Mouse (Mus musculus): ENCODE data around the gene Mug2. TPM values are rescaled to one million over a fixed set of nuclear protein-coding genes. Genes with fewer than 3 reads are reported as not detected.
"Not testable (repeated sequence)": the region's sequence is repeated elsewhere in the genome, so short reads cannot be mapped to it uniquely, and the experiment has no call there.

The Mug2 gene
- polyA plus RNA-seq (2012; rRNA removed): 0.11 TPM in 1 of 2 replicates, not detected in the other

DNA sequence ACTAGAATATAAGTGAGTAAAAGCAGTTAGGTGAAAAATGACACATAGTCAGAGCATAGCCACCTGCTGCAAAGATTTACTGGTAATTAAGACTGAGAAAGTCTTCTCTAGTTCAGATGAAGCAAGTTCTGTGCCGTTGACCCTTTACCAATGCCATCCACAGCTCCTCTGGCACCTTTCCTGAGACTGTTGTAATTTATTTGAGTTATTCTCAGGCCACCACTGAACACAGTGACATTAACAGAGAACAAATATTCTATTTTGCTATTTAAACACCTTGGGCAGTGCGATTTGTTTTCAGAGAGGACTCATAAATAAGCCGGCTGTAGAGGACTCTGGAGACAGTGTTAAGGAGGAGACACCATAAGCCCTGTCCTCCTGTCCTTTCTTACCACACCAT, at the start of gene Mug2:
Gene Mug2, plus strand, starts transcription at position 301 of the 400 bp plus-strand sequence.
- not testable (repeated sequence) for DNase-seq (ENCODE audit: low read depth)

DNA sequence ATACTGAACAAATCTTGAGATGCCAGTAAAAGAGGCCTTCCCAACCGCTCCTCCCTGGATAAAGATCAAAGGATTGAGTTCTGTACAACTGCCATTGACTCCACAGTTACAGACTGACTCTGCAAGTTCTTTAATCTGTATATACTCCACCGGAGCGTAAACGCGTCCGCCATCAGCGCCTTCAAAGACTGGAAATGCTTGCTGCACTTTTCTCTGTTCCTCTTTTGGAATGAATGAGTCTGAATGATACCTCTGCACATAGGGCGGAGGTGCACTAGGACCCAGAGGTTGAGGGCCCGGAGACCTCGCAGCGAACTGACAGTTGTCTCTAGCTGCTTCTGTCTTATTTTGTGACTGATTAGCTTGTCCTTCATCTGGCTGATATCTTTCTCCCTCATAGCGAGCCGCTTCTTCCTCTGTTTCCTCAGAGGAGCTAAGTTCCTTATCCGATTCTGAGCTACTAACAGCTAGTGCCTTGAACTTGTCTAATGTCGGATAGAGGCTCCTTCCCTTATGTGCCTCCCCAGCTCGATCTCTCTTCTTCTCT, 48.7 kb upstream of the Mug2 start:
- DNase-seq (ENCODE audit: low read depth): not testable (repeated sequence)

DNA sequence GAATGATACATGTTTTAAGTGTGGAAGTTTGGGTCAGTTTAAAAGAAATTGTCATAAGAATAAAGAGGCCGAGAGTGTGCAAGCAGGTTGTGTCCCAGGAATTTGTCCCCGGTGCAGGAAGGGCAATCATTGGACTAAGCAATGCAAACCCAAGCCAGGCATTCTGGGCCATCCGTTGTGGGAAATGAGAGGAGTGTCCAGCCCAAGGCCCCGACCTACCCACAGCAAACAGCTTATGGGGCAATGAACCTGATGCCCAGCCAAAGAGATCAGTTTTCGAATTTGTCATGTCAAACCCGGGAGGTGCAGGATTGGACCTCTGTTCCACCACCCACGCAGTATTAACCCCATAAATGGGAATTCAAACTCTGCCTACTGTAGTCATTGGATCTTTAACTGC, 30.9 kb upstream of the Mug2 start:
- DNase-seq (ENCODE audit: low read depth): no peak

DNA sequence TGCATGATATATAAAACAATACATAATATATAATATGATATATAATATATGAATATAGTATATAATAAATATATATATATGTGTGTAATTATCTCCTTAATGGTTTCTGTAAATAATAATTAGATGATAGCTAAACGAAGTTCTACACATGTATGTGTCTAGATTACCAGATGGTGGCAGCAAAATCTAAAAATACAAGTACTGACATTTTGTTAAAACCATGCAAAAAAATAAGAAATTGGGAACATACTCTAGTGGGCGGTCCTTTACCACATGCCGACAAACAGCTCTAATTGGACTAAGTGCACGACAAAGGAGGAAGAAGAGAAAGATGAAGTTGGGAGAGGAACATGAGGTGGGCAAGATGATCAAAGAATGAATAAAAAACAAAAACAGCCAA, 94.3 kb downstream of the Mug2 start:
- no peak for DNase-seq (ENCODE audit: low read depth)

DNA sequence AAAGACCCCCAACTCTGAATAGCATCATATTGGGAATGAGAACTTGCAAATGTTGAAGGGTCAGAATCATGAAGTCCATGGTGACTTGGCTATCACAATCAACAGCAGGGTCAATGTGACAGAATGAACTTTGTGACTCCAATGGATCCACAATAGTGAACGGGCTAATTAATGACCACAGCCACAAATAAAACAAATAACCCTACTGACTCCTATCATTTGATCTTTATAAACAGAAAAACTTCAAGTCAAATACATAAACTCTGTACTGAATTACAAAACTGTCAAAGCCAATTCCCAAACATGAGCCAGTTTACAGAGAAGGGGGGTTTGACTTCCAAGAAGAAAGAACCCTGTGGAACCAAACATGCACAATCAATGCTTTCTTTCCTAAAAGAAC, 95.1 kb downstream of the Mug2 start:
- DNase-seq (ENCODE audit: low read depth): no peak

DNA sequence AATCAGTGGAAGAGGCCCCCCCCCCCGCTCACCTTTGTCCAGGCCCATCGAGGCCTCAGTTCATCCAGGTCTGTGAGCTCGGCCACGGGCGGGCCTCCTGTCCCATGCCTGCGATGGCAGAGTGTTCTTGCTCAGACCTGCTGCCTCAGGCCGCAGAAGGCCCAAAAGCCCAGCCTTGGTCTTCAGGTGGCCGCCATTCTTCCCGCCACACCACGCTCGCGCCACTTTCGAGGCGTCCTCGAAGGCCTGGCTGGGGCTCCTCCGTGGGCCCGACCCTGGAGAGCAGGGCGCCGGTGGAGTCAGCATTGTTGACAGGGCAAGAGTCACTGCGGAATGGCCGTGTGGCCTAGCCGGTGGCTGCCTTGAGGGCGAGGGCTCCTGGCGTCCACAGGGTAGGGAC, 110.4 kb downstream of the Mug2 start:
- DNase-seq (ENCODE audit: low read depth): no peak

DNA sequence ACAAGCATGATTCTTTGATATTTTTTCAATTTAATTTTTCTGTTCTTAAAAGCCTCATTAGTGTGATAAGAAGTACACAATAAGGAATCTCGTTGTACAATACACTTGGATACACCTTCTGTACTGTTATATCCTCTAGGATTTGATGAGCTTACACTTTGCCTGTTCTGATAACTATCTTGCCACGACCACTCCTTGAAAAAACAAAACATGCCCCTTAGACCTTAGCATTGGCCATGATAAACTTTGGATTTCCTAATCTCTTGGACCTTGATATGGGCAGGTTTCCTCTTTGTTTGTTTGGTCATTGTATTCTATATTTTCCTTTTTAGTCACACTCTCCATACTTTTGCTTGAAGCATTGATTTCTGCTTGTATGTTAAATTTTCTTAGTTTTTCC, 123.0 kb downstream of the Mug2 start:
- no peak for DNase-seq (ENCODE audit: low read depth)

Other genes starting within 250 kb of the Mug2 start
- gene Mug1, start 168.2 kb upstream of the Mug2 start, polyA plus RNA-seq (2012; rRNA removed): 0.04 and 0.33 TPM in 2 replicates